Mouse (Mus musculus) neural tube, embryonic 14.5 days (tissue): ENCODE measurements around the gene Vmn1r125. TPM values are rescaled to one million over a fixed set of nuclear protein-coding genes. Genes with fewer than 3 reads are reported as not detected.
"Not testable (repeated sequence)": the region's sequence is repeated elsewhere in the genome, so short reads cannot be mapped to it uniquely, and the experiment has no call there.

Experiments
- ATAC-seq: fragments of 200-750 bp; cut with Nextera tagmentation; 2 replicates; pipeline ENCODE4 v1.8.0; 2017; ENCODE audit warnings: low read depth, mild to moderate bottlenecking, moderate TSS enrichment, moderate library complexity
- H3K27ac ChIP-seq: fragments of 300-500 bp; sonication (generic); 2 replicates; pipeline ENCODE4 v1.5.1; 2014; ENCODE audit warnings: low read depth, mild to moderate bottlenecking, control low read depth, low read length, moderate library complexity, mixed read lengths
- H3K27me3 ChIP-seq: fragments of 300-500 bp; sonication (generic); 2 replicates; pipeline ENCODE4 v1.6.1; 2014; ENCODE audit warnings: low read length; ENCODE audit not compliant: control insufficient read depth, insufficient read depth
- H3K36me3 ChIP-seq: fragments of 300-500 bp; sonication (generic); 2 replicates; pipeline ENCODE4 v1.6.1; 2014; ENCODE audit warnings: low read length, mixed read lengths; ENCODE audit not compliant: control insufficient read depth, insufficient read depth
- H3K4me1 ChIP-seq: fragments of 300-500 bp; sonication (generic); 2 replicates; pipeline ENCODE4 v1.6.1; 2014; ENCODE audit warnings: low read length; ENCODE audit not compliant: control insufficient read depth, insufficient read depth
- H3K4me2 ChIP-seq: fragments of 300-500 bp; sonication (generic); 2 replicates; pipeline ENCODE4 v1.6.1; 2014; ENCODE audit warnings: mild to moderate bottlenecking, low read depth, low read length, control low read depth
- H3K4me3 ChIP-seq: fragments of 300-500 bp; sonication (generic); 2 replicates; pipeline ENCODE4 v1.5.1; 2014; ENCODE audit warnings: low read depth, low read length, control low read depth, mixed read lengths
- H3K9ac ChIP-seq: fragments of 300-500 bp; sonication (generic); replicated peaks from 2 replicates; pipeline ENCODE4 v1.6.1; 2014; ENCODE audit warnings: low read depth, mild to moderate bottlenecking, control low read depth, low read length, mixed read lengths
- H3K9me3 ChIP-seq: fragments of 300-500 bp; sonication (generic); 2 replicates; pipeline ENCODE4 v1.6.1; 2016; ENCODE audit warnings: low read length; ENCODE audit not compliant: control insufficient read depth
- WGBS: fragments of 180-500 bp; shearing (Covaris S2); extraction: QIAGEN DNeasy Blood & Tissue Kit; methylation state at CpG from one replicate; pipeline ENCODE4 v1.1.7; 2014; 5-methylcytosine and 5-hydroxymethylcytosine counted together
- polyA plus RNA-seq: library from polyadenylated mRNA; unstranded; fragments of >200 nt; fragmentation: Nextera tagmentation; extraction: Ambion mirVana; gene quantifications from 2 replicates; pipeline ENCODE4 v1.2.1, GENCODE M21; 2014

Vmn1r125 gene
- polyA plus RNA-seq, result not detected in 2 replicates

GRCm38 (mm10) chr7:21271879-21272278 lies at the start of gene Vmn1r125:
Vmn1r125 (plus strand) TSS chr7:21272179.
- not testable (repeated sequence) for H3K4me1 ChIP-seq, ATAC-seq, H3K4me3 ChIP-seq, H3K9me3 ChIP-seq, H3K4me2 ChIP-seq, H3K9ac ChIP-seq, H3K27me3 ChIP-seq, H3K36me3 ChIP-seq, H3K27ac ChIP-seq
- WGBS, result 77% methylated on average over 3 of the region's 3 CpGs

DNA sequence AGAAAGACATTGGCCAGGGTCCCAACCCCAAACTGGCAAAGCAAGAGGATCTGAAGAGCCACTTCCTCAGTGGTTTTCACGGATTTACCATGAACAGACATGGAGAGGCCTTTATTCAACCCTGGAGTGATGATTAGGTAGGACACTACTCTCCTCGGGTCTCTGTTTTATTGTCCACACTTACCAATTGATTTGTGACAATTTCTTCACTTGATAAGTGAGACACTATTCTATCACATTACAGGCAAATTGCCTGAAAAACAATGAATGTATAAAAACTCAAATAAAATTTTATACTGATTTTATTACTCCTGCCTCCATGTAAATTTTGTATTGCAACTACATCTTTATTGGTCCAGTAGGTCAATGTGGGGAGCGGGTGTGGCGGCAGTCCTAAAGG lies 11.5 kb upstream of the Vmn1r125 start, which contains the start of gene Vmn1r124:
Gene Vmn1r124 (minus strand): TSS at position 101 of the 400 bp plus-strand sequence.
- not testable (repeated sequence) for H3K9ac ChIP-seq, H3K4me2 ChIP-seq, ATAC-seq, H3K27ac ChIP-seq, H3K9me3 ChIP-seq, H3K4me1 ChIP-seq, H3K36me3 ChIP-seq, H3K27me3 ChIP-seq, H3K4me3 ChIP-seq
- WGBS, result 74% methylated on average over 4 of the region's 4 CpGs

- not testable (repeated sequence) for H3K27me3 ChIP-seq
Observed at GRCm38 (mm10) chr7:21301367-21301766, 29.4 kb downstream of the Vmn1r125 start, which contains the start of gene Vmn1r126. Vmn1r126 (minus strand) TSS chr7:21301467.

DNA sequence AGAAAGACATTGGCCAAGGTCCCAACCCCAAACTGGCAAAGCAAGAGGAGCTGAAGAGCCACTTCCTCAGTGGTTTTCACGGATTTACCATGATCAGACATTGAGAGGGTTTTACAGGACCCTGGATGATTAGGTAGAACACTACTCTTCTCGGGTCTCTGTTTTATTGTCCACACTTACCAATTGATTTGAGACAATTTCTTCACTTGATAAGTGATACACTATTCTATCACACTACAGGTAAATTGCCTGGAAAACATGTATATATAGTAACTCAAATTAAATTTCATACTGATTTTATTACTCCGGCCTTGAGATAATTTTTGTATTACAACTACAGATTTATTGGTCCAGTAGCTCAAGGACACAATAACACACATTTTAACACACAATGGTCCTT lies 47.8 kb downstream of the Vmn1r125 start, which contains the start of gene Vmn1r127:
Gene Vmn1r127 (minus strand): TSS at position 101 of the 400 bp plus-strand sequence.
- ATAC-seq, H3K9me3 ChIP-seq, H3K4me1 ChIP-seq, H3K4me2 ChIP-seq, H3K9ac ChIP-seq, H3K27me3 ChIP-seq, H3K36me3 ChIP-seq, H3K4me3 ChIP-seq, H3K27ac ChIP-seq: not testable (repeated sequence)
- WGBS, result no CpG with 5 or more reads among the region's 3 CpGs

More at GRCm38 (mm10) chr7:21301367-21301766, 29.4 kb downstream of the Vmn1r125 start, which contains the start of gene Vmn1r126:
- not testable (repeated sequence) for ATAC-seq, H3K4me1 ChIP-seq, H3K27ac ChIP-seq, H3K36me3 ChIP-seq, H3K4me3 ChIP-seq, H3K4me2 ChIP-seq, H3K9ac ChIP-seq, H3K9me3 ChIP-seq
- no CpG with 5 or more reads among the region's 5 CpGs for WGBS

Other genes with a start within 250 kb of the Vmn1r125 start
- gene Vmn1r120, start 218.4 kb upstream of the Vmn1r125 start, polyA plus RNA-seq, result not detected in 2 replicates
- gene Vmn1r121, start 173.7 kb upstream of the Vmn1r125 start, polyA plus RNA-seq, result not detected in 2 replicates
- gene Vmn1r122, start 138.1 kb upstream of the Vmn1r125 start, polyA plus RNA-seq, result not detected in 2 replicates
- gene Vmn1r123, start 110.0 kb upstream of the Vmn1r125 start, polyA plus RNA-seq, result not detected in 2 replicates
- gene Gm5157, start 81.8 kb upstream of the Vmn1r125 start, polyA plus RNA-seq, result not detected in 2 replicates
- not detected in 2 replicates for gene Vmn1r124, start 11.6 kb upstream of the Vmn1r125 start, polyA plus RNA-seq
- not detected in 2 replicates for gene Vmn1r126, start 29.3 kb downstream of the Vmn1r125 start, polyA plus RNA-seq
- gene Vmn1r127, start 47.7 kb downstream of the Vmn1r125 start, polyA plus RNA-seq, result not detected in 2 replicates
- not detected in 2 replicates for gene Vmn1r128, start 77.2 kb downstream of the Vmn1r125 start, polyA plus RNA-seq
- gene Vmn1r129, start 89.1 kb downstream of the Vmn1r125 start, polyA plus RNA-seq, result not detected in 2 replicates
- not detected in 2 replicates for gene Gm6882, start 160.6 kb downstream of the Vmn1r125 start, polyA plus RNA-seq
- gene Vmn1r130, start 239.6 kb downstream of the Vmn1r125 start, polyA plus RNA-seq, result not detected in 2 replicates